Mouse (Mus musculus): ENCODE measurements at regions not wholly inside any gene's neighbourhood (a gene's known extent, or its start where the extent isn't known, plus 50 kb on each side); places are given as distances from the start of the nearest gene placed in this dataset.

GRCm38 (mm10) chr12:66393153-66393552 is 109.0 kb upstream of the Rpl10l start:
- no peak for DNase-seq (ENCODE audit: extremely low spot score)

- DNase-seq (ENCODE audit: extremely low spot score): no peak
Measured at GRCm38 (mm10) chr12:66386612-66387011, 102.4 kb upstream of the Rpl10l start.

GRCm38 (mm10) chr12:66339169-66339568 is 55.0 kb upstream of the Rpl10l start:
- DNase-seq (ENCODE audit: extremely low spot score): peak; percentile 26

Measured in embryo, embryonic 9.5 days (tissue).